In genomic region chr7:96914031-96914430, GRCm38 (mm10) we compare ENCODE assay signal across 7 mouse cellular contexts. TPM values are rescaled to one million over a fixed set of nuclear protein-coding genes. Genes with fewer than 3 reads are reported as not detected.
A peak's percentile ranks its signal among the peaks of the same experiment; 100 is the strongest.
DNase-seq lines count a peak whose midpoint lies in the region; ATAC-seq lines count a peak whose summit lies in the region.

No protein-coding gene starts in this region.

- DNase-seq in WW6 (ENCODE audit: low read depth, low spot score): peak; percentile 45
- DNase-seq in cerebellum, adult 9-10 months: peak; percentile 82
- peak; percentile 72 to 87 for DNase-seq in frontal cortex, postnatal 14 days (ENCODE audit: low spot score in 2 of 2)
- peak; percentile 92 for DNase-seq in left cerebral cortex, postnatal 14 days (ENCODE audit: low spot score in 2 of 2)
- peak; percentile 96 for DNase-seq in midbrain, embryonic 14.5 days
- DNase-seq in spleen, adult 18-20 months: peak; percentile 48 to 71

- WGBS in midbrain, embryonic 14.5 days: 13% methylated on average over 6 of the region's 6 CpGs

- H3K27me3 ChIP-seq in midbrain, embryonic 14.5 days (ENCODE audit: control insufficient read depth, insufficient read depth, low read length): no peaks in the 10 kb centered on the region

- no peak overlapping the region for H3K27ac ChIP-seq in midbrain, embryonic 14.5 days (replicated peaks; ENCODE audit: low read depth, low read length)

- H3K4me2 ChIP-seq in midbrain, embryonic 14.5 days (ENCODE audit: low read length): no peak overlapping the region

- intact Hi-C loops in left cerebral cortex, postnatal 14 days (cut with DNase I): loop anchor here (1.0 to 10.0 kb wide), 3 partner anchors 136 to 395 kb away; no protein-coding TSS in a partner anchor

- H3K4me1 ChIP-seq in midbrain, embryonic 14.5 days (ENCODE audit: control insufficient read depth, insufficient read depth, low read length): no peaks in the 10 kb centered on the region

- H3K36me3 ChIP-seq in midbrain, embryonic 14.5 days (ENCODE audit: control insufficient read depth, insufficient read depth, low read length): no peaks in the 10 kb centered on the region

- no peak overlapping the region for H3K4me3 ChIP-seq in midbrain, embryonic 14.5 days (replicated peaks; ENCODE audit: low read depth, low read length)

- no peaks in the 10 kb centered on the region for H3K9me3 ChIP-seq in midbrain, embryonic 14.5 days (ENCODE audit: control insufficient read depth, low read length)

- no peak overlapping the region for H3K9ac ChIP-seq in midbrain, embryonic 14.5 days (replicated peaks; ENCODE audit: low read length)

- ATAC-seq in inflammation-experienced regulatory T-cells, adult 6 months: peak; percentile 77
- no peak; the same call in 1 of the 2 replicates for ATAC-seq in midbrain, embryonic 14.5 days (ENCODE audit: low FRiP score, low TSS enrichment)

RNA-seq across cellular contexts. Expression of gene Nars2, which starts 37.3 kb away (rescaled TPM):
- 1 to 10 TPM; 7.2 to 9.7 (median 7.7) TPM for polyA plus RNA-seq in inflammation-experienced regulatory T-cells, adult 6 months (2017; shearing (Covaris generic))
- total RNA-seq in left cerebral cortex, postnatal 14 days (2021): 10 to 100 TPM; 16.4 to 18.3 TPM
- polyA plus RNA-seq in midbrain, embryonic 14.5 days (2014; fragmentation: Nextera tagmentation; extraction: Ambion mirVana): 16.5 and 18.6 TPM in 2 replicates

Comparison
In these comparisons a context has a peak if more than half of its experiments do, and no peak if none do; other contexts are left out.
1. DNase-seq: peak in every context shown above with its lines; median percentile 96 in midbrain, embryonic 14.5 days; 92 in left cerebral cortex, postnatal 14 days; 82 in cerebellum, adult 9-10 months; 80 in frontal cortex, postnatal 14 days; 60 in spleen, adult 18-20 months; 45 in WW6.